Mouse (Mus musculus): ENCODE results near the gene Rp9.
"Not testable (repeated sequence)": the region's sequence is repeated elsewhere in the genome, so short reads cannot be mapped to it uniquely, and the experiment has no call there.

Gene Rp9

GRCm38 (mm10) chr9:22461946-22462345, 7.6 kb downstream of the Rp9 start:
- peak; percentile 74 to 75 for DNase-seq (ENCODE audit: low spot score in 2 of 2)

GRCm38 (mm10) chr9:22457142-22457835, 12.3 kb downstream of the Rp9 start:
- no peak for DNase-seq (ENCODE audit: low spot score in 2 of 2)

GRCm38 (mm10) chr9:22455041-22455440, 14.5 kb downstream of the Rp9 start:
- no peak for DNase-seq (ENCODE audit: low spot score in 2 of 2)

GRCm38 (mm10) chr9:22453990-22454389, 15.6 kb downstream of the Rp9 start, which contains the start of gene Gm17545:
Gene Gm17545, plus strand, starts transcription at chr9:22454290.
- DNase-seq (ENCODE audit: low spot score in 2 of 2), result not testable (repeated sequence)

GRCm38 (mm10) chr9:22453501-22453924, 16.0 kb downstream of the Rp9 start:
- no peak for DNase-seq (ENCODE audit: low spot score in 2 of 2)

- DNase-seq (ENCODE audit: low spot score in 2 of 2), result peak in 1 of 2 experiments; percentile 61
Observed at GRCm38 (mm10) chr9:22452697-22453096, 16.8 kb downstream of the Rp9 start.

- no peak for DNase-seq (ENCODE audit: low spot score in 2 of 2)
Observed at GRCm38 (mm10) chr9:22449209-22449608, 20.3 kb downstream of the Rp9 start.

GRCm38 (mm10) chr9:22448420-22448819, 21.1 kb downstream of the Rp9 start:
- no peak for DNase-seq (ENCODE audit: low spot score in 2 of 2)

GRCm38 (mm10) chr9:22447213-22447612, 22.3 kb downstream of the Rp9 start:
- no peak for DNase-seq (ENCODE audit: low spot score in 2 of 2)

GRCm38 (mm10) chr9:22445123-22445522, 24.4 kb downstream of the Rp9 start:
- DNase-seq (ENCODE audit: low spot score in 2 of 2), result no peak

GRCm38 (mm10) chr9:22443157-22443556, 26.4 kb downstream of the Rp9 start:
- no peak for DNase-seq (ENCODE audit: low spot score in 2 of 2)

- no peak for DNase-seq (ENCODE audit: low spot score in 2 of 2)
Observed at GRCm38 (mm10) chr9:22438826-22439225, 30.7 kb downstream of the Rp9 start.

GRCm38 (mm10) chr9:22434101-22434500, 35.4 kb downstream of the Rp9 start:
- DNase-seq (ENCODE audit: low spot score in 2 of 2), result no peak

GRCm38 (mm10) chr9:22433221-22433620, 36.3 kb downstream of the Rp9 start:
- no peak for DNase-seq (ENCODE audit: low spot score in 2 of 2)

- no peak for DNase-seq (ENCODE audit: low spot score in 2 of 2)
Observed at GRCm38 (mm10) chr9:22430315-22430840, 39.2 kb downstream of the Rp9 start.

- no peak for DNase-seq (ENCODE audit: low spot score in 2 of 2)
Observed at GRCm38 (mm10) chr9:22429533-22430241, 39.9 kb downstream of the Rp9 start.

- no peak for DNase-seq (ENCODE audit: low spot score in 2 of 2)
Observed at GRCm38 (mm10) chr9:22428666-22429410, 40.7 kb downstream of the Rp9 start.

- DNase-seq (ENCODE audit: low spot score in 2 of 2), result no peak
Observed at GRCm38 (mm10) chr9:22428028-22428665, 41.4 kb downstream of the Rp9 start.

GRCm38 (mm10) chr9:22424719-22425118, 44.8 kb downstream of the Rp9 start:
- no peak for DNase-seq (ENCODE audit: low spot score in 2 of 2)

- DNase-seq (ENCODE audit: low spot score in 2 of 2), result no peak
Observed at GRCm38 (mm10) chr9:22424196-22424595, 45.3 kb downstream of the Rp9 start.

GRCm38 (mm10) chr9:22423507-22423906, 46.0 kb downstream of the Rp9 start:
- DNase-seq (ENCODE audit: low spot score in 2 of 2), result no peak

GRCm38 (mm10) chr9:22422559-22422958, 47.0 kb downstream of the Rp9 start:
- no peak for DNase-seq (ENCODE audit: low spot score in 2 of 2)

Measured in right cerebral cortex, postnatal 10 days (tissue).